Mouse (Mus musculus) megakaryocyte, embryonic 14.5 days (primary cell): ENCODE results near the gene Dst.

ENCODE experiments used
- FLI1 ChIP-seq: IDR thresholded peaks from 2 replicates; pipeline ENCODE4 v1.6.1; 2012; ENCODE audit warnings: low read length, inconsistent platforms, mixed read lengths
- GATA1 ChIP-seq: IDR thresholded peaks from 3 replicates; pipeline ENCODE4 v1.6.1; 2012; ENCODE audit warnings: mixed read lengths, low read length, inconsistent platforms, borderline replicate concordance

DNA sequence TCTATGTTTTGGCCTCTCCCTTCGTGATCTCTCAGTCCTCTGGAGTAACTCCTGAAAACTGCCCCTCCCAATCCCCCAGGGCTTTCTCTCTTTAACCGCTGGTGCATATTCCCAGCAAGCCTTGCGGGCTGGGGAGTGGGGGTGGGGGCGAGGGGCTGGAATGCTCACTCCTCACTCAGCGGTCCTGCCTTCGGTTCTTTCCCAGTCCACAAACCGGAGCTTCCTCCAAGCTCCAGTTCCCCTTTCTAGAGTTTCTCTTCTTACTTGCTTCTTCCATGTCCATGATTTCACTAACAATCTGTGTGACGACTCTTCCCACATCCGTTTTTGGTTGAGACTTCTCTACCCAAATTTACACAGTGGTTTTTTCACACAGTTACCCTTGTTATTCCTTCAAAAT lies 4.4 kb upstream of the Dst start:
- TF ChIP-seq FLI1 (no peak), GATA1 (no peak)
